Mouse (Mus musculus) liver, embryonic 13.5 days (tissue): ENCODE results near the gene Foxj2. TPM values are rescaled to one million over a fixed set of nuclear protein-coding genes. Genes with fewer than 3 reads are reported as not detected.
A peak's percentile ranks its signal among the peaks of the same experiment; 100 is the strongest.

Experiments
- ATAC-seq: fragments of 200-750 bp; cut with Nextera tagmentation; 2 replicates; pipeline ENCODE4 v1.8.0; 2017; ENCODE audit warnings: low read depth, mild to moderate bottlenecking, moderate number of reproducible peaks, moderate library complexity
- DNase-seq: peaks from one replicate; pipeline ENCODE4 v3.0.0; 2022
- H3K27ac ChIP-seq: fragments of 300-500 bp; sonication (generic); 2 replicates; pipeline ENCODE4 v1.5.1; 2015; ENCODE audit warnings: moderate library complexity, mild to moderate bottlenecking, inconsistent platforms
- H3K27me3 ChIP-seq: fragments of 300-500 bp; sonication (generic); 2 replicates; pipeline ENCODE4 v1.6.1; 2015; ENCODE audit warnings: mild to moderate bottlenecking, inconsistent platforms
- H3K36me3 ChIP-seq: fragments of 300-500 bp; sonication (generic); 2 replicates; pipeline ENCODE4 v1.6.1; 2015; ENCODE audit warnings: mild to moderate bottlenecking, inconsistent platforms
- H3K4me1 ChIP-seq: fragments of 300-500 bp; sonication (generic); replicated peaks from 2 replicates; pipeline ENCODE4 v1.6.1; 2015; ENCODE audit warnings: inconsistent platforms
- H3K4me2 ChIP-seq: fragments of 300-500 bp; sonication (generic); 2 replicates; pipeline ENCODE4 v1.6.1; 2015; ENCODE audit warnings: inconsistent platforms, mild to moderate bottlenecking, moderate library complexity
- H3K4me3 ChIP-seq: fragments of 300-500 bp; sonication (generic); replicated peaks from 2 replicates; pipeline ENCODE4 v1.5.1; 2015; ENCODE audit warnings: mild to moderate bottlenecking, inconsistent platforms
- H3K9ac ChIP-seq: fragments of 300-500 bp; sonication (generic); 2 replicates; pipeline ENCODE4 v1.6.1; 2015; ENCODE audit warnings: mild to moderate bottlenecking, inconsistent platforms
- H3K9me3 ChIP-seq: fragments of 300-500 bp; sonication (generic); replicated peaks from 2 replicates; pipeline ENCODE4 v1.6.1; 2016; ENCODE audit warnings: inconsistent platforms
- WGBS: fragments of 180-500 bp; shearing (Covaris S2); methylation state at CpG from one replicate; pipeline ENCODE4 v1.1.7; 2015; ENCODE audit not compliant: insufficient replicate concordance; 5-methylcytosine and 5-hydroxymethylcytosine counted together
- polyA plus RNA-seq: library from polyadenylated mRNA; unstranded; fragments of >200 nt; fragmentation: Nextera tagmentation; extraction: Ambion mirVana; gene quantifications from 2 replicates; pipeline ENCODE4 v1.2.1, GENCODE M21; 2015

Gene Foxj2
- polyA plus RNA-seq, 1 experiment from 2014 or later: 1.0 TPM

DNA sequence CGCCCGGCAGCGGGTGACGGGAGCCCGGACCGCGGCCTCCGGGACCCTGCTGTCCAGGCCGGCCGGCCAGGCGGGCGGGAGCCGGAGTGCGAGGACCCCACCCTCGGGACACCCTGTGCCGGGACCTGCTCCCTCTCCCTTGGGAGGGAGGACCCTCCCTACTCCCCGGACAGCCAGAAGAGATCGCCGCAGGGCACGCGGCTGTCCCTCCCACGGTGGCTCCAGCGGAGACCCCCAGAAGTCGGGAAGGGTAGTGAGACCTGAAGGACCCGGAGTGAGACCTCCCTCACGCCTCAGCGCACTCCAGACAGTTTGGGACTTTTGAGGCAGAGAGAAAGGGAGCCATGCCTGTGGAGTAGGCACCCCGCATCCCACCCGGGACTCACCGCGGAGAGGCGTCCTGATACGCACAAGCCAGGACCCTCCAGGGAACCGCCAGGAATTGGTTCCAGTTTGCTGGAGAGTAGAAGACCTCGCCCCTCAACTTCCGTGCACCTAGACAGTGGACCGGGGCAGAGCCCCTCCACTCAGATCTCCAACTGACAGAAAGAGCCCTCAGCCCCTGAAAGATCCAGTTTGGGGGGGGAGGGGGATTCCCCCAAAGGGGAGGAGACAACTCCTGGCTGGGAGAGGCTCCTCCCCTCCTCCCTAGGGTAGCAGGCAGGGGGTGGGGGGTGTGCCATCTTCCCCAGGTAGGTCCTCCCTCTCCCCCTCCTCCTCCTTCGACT is 521 bp downstream of the Foxj2 start:
- Histone ChIP-seq H3K9me3 (no peaks in the 10 kb centered on the region), H3K36me3 (no peaks in the 10 kb centered on the region), H3K9ac (peak overlapping the region; percentile 94), H3K4me1 (peaks cover 59% of the 10 kb centered on the region), H3K27ac (peak overlapping the region; percentile 75), H3K4me3 (peak overlapping the region; percentile 85), H3K27me3 (peaks cover 10% of the 10 kb centered on the region; the same call in 1 of the 2 replicates), H3K4me2 (peak overlapping the region; percentile 97)
- under 1% methylated on average over 38 of the region's 38 CpGs for WGBS
- DNase-seq (no peak), ATAC-seq (peak; percentile 67)

DNA sequence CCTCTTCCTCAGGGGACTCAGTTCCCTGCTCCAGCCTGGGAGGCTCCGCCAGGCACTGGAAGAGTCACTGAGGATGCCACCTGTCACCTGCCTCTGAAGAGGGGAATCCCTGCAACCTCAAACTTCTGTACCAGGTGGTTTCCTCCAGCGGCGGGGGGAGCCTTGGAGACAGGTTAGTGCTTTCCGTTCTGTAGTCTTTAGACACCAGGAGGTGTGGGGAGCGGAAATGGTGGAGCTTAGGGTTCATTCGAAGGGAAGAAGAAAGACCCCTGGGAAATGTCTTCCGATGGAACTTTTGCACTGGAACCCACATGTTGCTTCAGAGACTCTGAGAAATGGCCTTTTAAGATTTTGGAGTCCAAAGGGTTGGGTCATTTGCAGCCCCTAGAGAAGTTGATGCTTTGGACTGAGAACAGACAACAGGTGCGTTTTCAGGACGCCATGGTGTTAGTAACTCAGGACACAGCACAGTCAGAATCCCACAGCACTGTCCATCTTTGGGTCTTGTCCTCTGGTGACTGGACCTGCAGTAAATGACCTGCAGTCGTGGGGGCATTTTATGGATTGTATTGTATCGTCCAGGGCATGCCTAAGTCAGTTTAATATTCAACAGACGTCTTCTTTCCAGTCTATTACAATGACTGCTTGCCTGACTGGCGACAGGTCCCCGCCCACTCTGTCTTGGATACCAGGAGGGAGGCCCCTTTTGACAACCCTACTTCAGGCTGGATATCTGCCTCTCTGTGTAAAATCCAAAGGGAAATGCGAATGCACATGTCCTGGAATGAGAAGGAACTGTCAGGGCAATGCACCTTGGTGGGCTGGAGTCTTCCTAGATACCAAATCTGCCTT is 1.3 kb downstream of the Foxj2 start:
- no peak for DNase-seq
- ATAC-seq: no peak
- Histone ChIP-seq H3K9ac (peak overlapping the region; percentile 94), H3K4me3 (peak overlapping the region; percentile 85), H3K4me2 (peak overlapping the region; percentile 97), H3K4me1 (peaks cover 67% of the 10 kb centered on the region), H3K9me3 (no peaks in the 10 kb centered on the region), H3K36me3 (no peaks in the 10 kb centered on the region), H3K27me3 (peaks cover 10% of the 10 kb centered on the region; the same call in 1 of the 2 replicates), H3K27ac (no peak overlapping the region; the same call in 1 of the 2 replicates)
- 40% methylated on average over 15 of the region's 15 CpGs for WGBS

DNA sequence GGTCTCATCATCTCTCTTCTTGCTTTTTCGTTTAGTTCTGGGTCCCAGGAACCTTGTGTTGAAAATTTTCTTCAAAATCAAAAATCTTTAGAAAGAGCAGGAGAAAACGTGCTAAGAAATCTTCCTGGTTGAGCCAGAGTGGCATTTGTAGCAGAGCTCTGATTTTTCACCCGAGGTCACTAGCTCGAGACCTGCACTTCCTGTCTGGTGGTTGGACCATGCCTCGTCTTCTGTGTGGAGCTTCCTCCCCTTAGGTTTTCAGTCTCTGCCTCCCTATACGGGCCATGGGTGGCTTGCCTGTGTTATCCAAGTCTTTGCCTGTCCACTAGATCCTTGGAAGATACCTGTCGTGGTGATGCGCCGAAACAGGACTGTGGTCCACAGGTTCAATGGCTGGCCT is 2.1 kb downstream of the Foxj2 start:
- ATAC-seq: no peak
- H3K4me2 ChIP-seq: peak overlapping the region; percentile 97

DNA sequence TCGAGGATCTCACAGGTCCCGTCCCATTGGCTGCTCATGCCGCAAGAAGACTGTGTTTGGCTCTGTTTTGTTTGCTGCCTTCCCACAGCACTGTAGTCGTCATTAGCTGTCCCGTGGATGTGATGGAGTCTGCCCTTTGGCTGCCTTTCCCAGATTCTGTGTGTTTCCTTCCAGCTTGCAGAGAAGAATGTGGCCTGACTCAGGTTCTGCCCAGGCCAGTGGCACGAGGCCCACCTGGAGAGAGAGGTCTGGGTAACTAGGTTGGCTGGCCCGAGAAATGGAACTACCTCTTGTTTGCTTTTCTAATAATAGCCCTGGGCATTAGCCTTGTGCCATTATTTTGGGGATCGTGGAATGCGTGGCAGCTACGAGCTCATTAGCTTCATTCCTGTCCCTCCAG is 4.4 kb downstream of the Foxj2 start:
- DNase-seq (no peak), ATAC-seq (no peak)
- no peak overlapping the region; the same call in 1 of the 2 replicates for H3K9ac ChIP-seq
- no peaks in the 10 kb centered on the region for H3K9me3 ChIP-seq
- H3K4me3 ChIP-seq: no peak overlapping the region
- H3K36me3 ChIP-seq: peaks cover 7% of the 10 kb centered on the region
- H3K4me2 ChIP-seq: no peak overlapping the region
- H3K4me1 ChIP-seq: peaks cover 80% of the 10 kb centered on the region
- H3K27ac ChIP-seq: peak overlapping the region; percentile 9; the same call in 1 of the 2 replicates
- 75% methylated on average over 10 of the region's 10 CpGs for WGBS
- peaks cover 10% of the 10 kb centered on the region; the same call in 1 of the 2 replicates for H3K27me3 ChIP-seq

More for the DNA sequence above, 2.1 kb downstream of the Foxj2 start:
- Histone ChIP-seq H3K4me1 (peaks cover 75% of the 10 kb centered on the region), H3K9ac (no peak overlapping the region), H3K36me3 (no peaks in the 10 kb centered on the region), H3K9me3 (no peaks in the 10 kb centered on the region), H3K27ac (no peak overlapping the region; the same call in 1 of the 2 replicates), H3K27me3 (peaks cover 10% of the 10 kb centered on the region; the same call in 1 of the 2 replicates), H3K4me3 (no peak overlapping the region)
- DNase-seq: no peak
- WGBS: 51% methylated on average over 9 of the region's 9 CpGs

DNA sequence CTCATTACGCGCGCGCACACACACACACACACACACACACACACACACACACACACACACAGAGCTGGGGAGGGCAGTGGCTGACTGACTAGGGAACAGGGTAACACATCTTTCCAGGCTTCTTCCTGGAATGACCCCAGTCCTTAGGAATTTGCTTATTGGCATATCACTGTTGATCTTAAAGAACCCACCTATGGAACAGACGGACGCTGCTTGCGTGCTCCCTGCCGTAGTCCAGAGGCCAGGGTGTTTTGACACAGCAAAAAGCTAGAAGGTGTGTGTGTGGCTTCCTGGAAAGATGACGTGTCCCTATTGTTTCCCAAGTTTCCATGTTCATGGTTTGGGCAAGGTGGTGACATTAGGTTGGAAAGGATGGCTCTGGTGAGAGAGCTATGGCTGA is 5.5 kb downstream of the Foxj2 start:
- Histone ChIP-seq H3K9me3 (no peaks in the 10 kb centered on the region), H3K9ac (peak overlapping the region; percentile 70; the same call in 1 of the 2 replicates), H3K4me2 (peak overlapping the region; percentile 91; the same call in 1 of the 2 replicates), H3K36me3 (peaks cover 12% of the 10 kb centered on the region), H3K27me3 (peaks cover 10% of the 10 kb centered on the region; the same call in 1 of the 2 replicates), H3K27ac (no peak overlapping the region; the same call in 1 of the 2 replicates), H3K4me3 (no peak overlapping the region), H3K4me1 (peaks cover 73% of the 10 kb centered on the region)
- no peak for DNase-seq
- ATAC-seq: no peak
- WGBS: 90% methylated on average over 9 of the region's 9 CpGs

DNA sequence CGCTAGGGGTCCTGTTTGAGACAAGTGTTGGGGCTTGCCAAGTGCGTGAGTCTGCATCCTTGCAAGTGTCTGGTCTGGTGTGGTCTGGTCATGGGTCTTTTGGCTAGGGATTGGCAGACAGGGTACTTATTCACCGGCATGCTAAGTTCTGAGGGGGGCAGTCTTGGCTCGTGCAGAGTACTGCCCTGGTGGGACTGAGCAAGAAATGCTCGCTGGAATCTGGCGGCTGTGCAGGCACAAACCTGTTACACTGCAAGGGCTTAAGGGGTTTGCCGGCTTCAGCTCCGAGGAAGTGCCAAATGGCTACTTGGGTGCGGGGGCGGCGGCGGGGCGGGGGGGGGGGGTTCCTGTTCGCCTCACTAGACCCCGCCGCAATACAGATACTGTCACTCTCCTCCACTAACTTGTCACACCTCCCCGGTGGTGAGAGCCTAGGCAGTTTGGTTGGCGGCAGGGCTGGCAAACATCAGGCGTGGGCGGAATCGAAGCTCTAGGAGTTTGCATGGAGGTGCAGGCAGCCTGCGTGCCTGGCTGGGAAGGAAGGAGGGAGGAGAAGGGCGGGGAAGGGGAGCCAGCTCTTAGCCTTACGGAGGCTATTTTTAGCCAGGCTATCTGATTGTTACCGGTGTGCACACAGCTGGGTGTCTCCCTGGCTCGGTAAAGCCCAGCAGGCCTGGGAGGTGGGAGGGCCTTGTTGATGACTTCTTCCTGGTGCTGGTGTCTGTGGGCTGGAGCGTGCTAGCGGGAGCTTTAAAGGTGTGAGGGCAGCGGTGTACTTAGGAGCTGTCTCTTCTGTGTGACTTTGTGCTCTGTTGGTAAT is 6.4 kb downstream of the Foxj2 start:
- peak overlapping the region; percentile 59 for H3K4me3 ChIP-seq
- peaks cover 63% of the 10 kb centered on the region for H3K4me1 ChIP-seq
- H3K4me2 ChIP-seq: peak overlapping the region; percentile 91
- no peaks in the 10 kb centered on the region for H3K9me3 ChIP-seq
- peak overlapping the region; percentile 70 for H3K9ac ChIP-seq
- peaks cover 14% of the 10 kb centered on the region for H3K36me3 ChIP-seq
- WGBS: 5% methylated on average over 29 of the region's 29 CpGs
- 0 out of 2 replicates have a peak, but pooled peaks cover 4% of the 10 kb centered on the region for H3K27me3 ChIP-seq
- H3K27ac ChIP-seq: peak overlapping the region; percentile 81
- peak; percentile 80 for DNase-seq
- peak; percentile 98 for ATAC-seq

DNA sequence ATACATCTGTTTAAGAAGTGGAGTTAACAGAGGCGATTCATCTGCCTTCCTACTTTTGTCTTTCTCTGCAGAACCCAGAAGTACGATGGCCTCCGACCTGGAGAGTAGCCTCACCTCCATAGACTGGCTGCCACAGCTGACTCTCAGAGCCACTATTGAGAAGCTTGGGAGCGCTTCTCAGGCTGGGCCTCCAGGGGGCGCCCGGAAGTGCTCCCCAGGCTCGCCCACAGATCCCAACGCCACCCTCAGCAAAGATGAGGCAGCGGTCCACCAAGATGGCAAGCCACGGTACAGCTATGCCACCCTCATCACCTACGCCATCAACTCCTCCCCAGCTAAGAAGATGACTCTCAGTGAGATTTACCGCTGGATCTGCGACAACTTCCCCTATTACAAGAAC is 8.4 kb downstream of the Foxj2 start:
- DNase-seq (peak; percentile 52), ATAC-seq (peak; percentile 13; the same call in 1 of the 2 replicates)
- no peak overlapping the region for H3K4me2 ChIP-seq
- no peaks in the 10 kb centered on the region for H3K9me3 ChIP-seq
- peaks cover 46% of the 10 kb centered on the region for H3K4me1 ChIP-seq
- no peaks in the 10 kb centered on the region for H3K27me3 ChIP-seq
- no peak overlapping the region for H3K27ac ChIP-seq
- 44% methylated on average over 13 of the region's 13 CpGs for WGBS
- peaks cover 21% of the 10 kb centered on the region for H3K36me3 ChIP-seq
- H3K9ac ChIP-seq: no peak overlapping the region
- H3K4me3 ChIP-seq: no peak overlapping the region

DNA sequence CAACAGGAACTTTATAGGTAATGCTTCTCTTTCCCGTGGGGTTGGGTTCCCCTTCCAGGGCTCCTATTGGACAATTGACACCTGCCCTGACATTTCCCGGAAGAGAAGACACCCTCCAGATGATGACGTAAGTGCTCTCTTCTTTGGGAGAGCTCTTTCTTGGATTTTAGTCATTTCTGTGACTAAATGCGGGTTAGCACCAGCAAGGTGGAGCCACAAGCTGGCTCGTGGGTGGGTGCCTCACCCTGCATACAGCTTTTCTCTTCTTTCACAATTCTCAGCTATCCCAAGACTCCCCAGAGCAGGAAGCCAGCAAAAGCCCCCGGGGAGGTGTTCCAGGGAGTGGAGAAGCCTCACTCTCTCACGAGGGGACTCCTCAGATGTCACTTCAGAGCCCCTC is 13.2 kb downstream of the Foxj2 start:
- H3K27ac ChIP-seq: no peak overlapping the region
- 73% methylated on average over 7 of the region's 7 CpGs for WGBS
- H3K9me3 ChIP-seq: no peaks in the 10 kb centered on the region
- no peaks in the 10 kb centered on the region for H3K27me3 ChIP-seq
- no peak for DNase-seq
- no peak for ATAC-seq
- H3K4me2 ChIP-seq: no peak overlapping the region
- H3K4me1 ChIP-seq: peaks cover 6% of the 10 kb centered on the region
- no peak overlapping the region for H3K9ac ChIP-seq
- H3K36me3 ChIP-seq: peaks cover 51% of the 10 kb centered on the region
- H3K4me3 ChIP-seq: no peak overlapping the region

DNA sequence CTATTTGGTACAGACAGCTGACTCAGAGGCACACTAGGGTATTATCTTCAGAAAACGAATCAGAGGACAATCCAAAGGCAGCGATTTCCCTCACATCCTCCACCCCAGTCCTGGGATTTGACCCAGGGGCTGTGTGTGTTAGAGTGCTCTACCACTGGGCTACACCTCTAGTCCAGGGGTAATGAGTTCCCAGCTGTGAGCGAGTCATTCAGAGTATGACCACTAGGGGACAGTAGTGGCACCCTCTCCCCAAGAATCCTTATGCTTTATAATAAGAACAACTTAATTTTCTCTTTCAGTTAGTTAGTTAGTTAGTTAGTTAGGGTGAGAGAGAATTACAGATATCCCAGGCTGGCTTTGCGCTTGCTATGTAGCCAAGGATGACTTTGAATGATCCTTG is 14.7 kb downstream of the Foxj2 start:
- Histone ChIP-seq H3K4me3 (no peak overlapping the region), H3K27ac (no peak overlapping the region), H3K36me3 (peaks cover 54% of the 10 kb centered on the region), H3K9ac (no peak overlapping the region), H3K27me3 (no peaks in the 10 kb centered on the region), H3K9me3 (no peaks in the 10 kb centered on the region), H3K4me1 (no peaks in the 10 kb centered on the region), H3K4me2 (no peak overlapping the region)
- DNase-seq (no peak), ATAC-seq (0 out of 2 replicates have a peak, but pooled peaks have one; percentile 45)
- 53% methylated on average over 4 of the region's 4 CpGs for WGBS

DNA sequence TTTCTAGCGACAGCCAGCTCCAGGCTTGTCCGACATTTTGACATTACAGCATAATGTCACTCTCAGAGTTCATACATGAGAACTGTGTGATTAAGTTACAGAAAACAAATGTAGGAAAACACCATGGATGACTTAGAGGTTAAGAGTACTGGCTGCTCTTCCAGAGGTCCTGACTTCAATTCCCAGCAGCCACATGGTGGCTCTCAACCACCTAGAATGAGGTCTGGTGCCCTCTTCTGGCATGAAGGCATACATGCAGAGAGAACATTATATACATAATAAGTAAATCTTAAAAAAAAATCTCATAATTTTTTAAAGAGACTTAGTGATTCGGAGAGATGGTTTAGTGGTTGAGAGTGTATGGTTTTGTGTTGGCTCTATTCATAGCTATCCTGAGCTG is 17.3 kb downstream of the Foxj2 start:
- no peak overlapping the region for H3K9ac ChIP-seq
- peaks cover 71% of the 10 kb centered on the region for H3K36me3 ChIP-seq
- no peaks in the 10 kb centered on the region for H3K9me3 ChIP-seq
- no peaks in the 10 kb centered on the region for H3K4me1 ChIP-seq
- DNase-seq: no peak
- WGBS: 86% methylated on average over 3 of the region's 3 CpGs
- no peaks in the 10 kb centered on the region for H3K27me3 ChIP-seq
- H3K4me3 ChIP-seq: no peak overlapping the region
- ATAC-seq: no peak
- H3K4me2 ChIP-seq: no peak overlapping the region
- H3K27ac ChIP-seq: no peak overlapping the region
